Mouse (Mus musculus) embryonic fibroblast, embryonic 13.5 days (primary cell): ENCODE measurements around the gene Smim14. TPM values are rescaled to one million over a fixed set of nuclear protein-coding genes. Genes with fewer than 3 reads are reported as not detected.

Source experiments
- H3K27ac ChIP-seq: 2 replicates; pipeline ENCODE4 v1.5.1; 2012; ENCODE audit warnings: low read length, control low read depth, inconsistent platforms; ENCODE audit not compliant: insufficient read depth
- H3K4me1 ChIP-seq: 2 replicates; pipeline ENCODE4 v1.6.1; 2011; ENCODE audit warnings: low read length; ENCODE audit not compliant: control insufficient read depth, insufficient read depth
- H3K4me3 ChIP-seq: 2 replicates; pipeline ENCODE4 v1.5.1; 2011; ENCODE audit warnings: mild to moderate bottlenecking, control low read depth, low read length; ENCODE audit not compliant: insufficient read depth
- CTCF ChIP-seq: IDR thresholded peaks from 2 replicates; pipeline ENCODE4 v1.5.1; 2011; ENCODE audit warnings: mild to moderate bottlenecking, control low read depth, low read length, moderate library complexity, borderline replicate concordance; ENCODE audit not compliant: insufficient read depth
- POLR2A ChIP-seq: IDR thresholded peaks from 2 replicates; pipeline ENCODE4 v1.6.1; 2011; ENCODE audit warnings: low read depth, mild to moderate bottlenecking, control low read depth, low read length, moderate library complexity
- polyA plus RNA-seq: library from polyadenylated mRNA; stranded (reverse); fragments of >200 nt; gene quantifications from 2 replicates; pipeline ENCODE4 v1.2.4, GENCODE M21; 2011; ENCODE audit warnings: low read depth; ENCODE audit not compliant: missing spikeins, insufficient read length

Smim14 gene
- polyA plus RNA-seq, 1 experiment: 110 TPM

GRCm38 (mm10) chr5:65444981-65445380 is 92.0 kb downstream of the Smim14 start:
- TF ChIP-seq CTCF (no peak), POLR2A (no peak)
- Histone ChIP-seq H3K4me1 (peaks cover 14% of the 10 kb centered on the region), H3K4me3 (no peak overlapping the region), H3K27ac (peak overlapping the region; percentile 20; the same call in 1 of the 2 replicates)

- TF ChIP-seq CTCF: no peak
- no peak for TF ChIP-seq POLR2A
Measured at GRCm38 (mm10) chr5:65438041-65438440, 98.9 kb downstream of the Smim14 start.

GRCm38 (mm10) chr5:65435806-65436561 is 101.0 kb downstream of the Smim14 start, which contains the start of gene Ugdh:
Ugdh (minus strand) TSS chr5:65435949.
- TF ChIP-seq CTCF: no peak; the same call in 1 of the 2 replicates
- peak; percentile 94 for TF ChIP-seq POLR2A
- H3K4me3 ChIP-seq: peak within 1 kb of the TSS; percentile 86
- H3K27ac ChIP-seq: peak within 1 kb of the TSS; percentile 96

More at GRCm38 (mm10) chr5:65438041-65438440, 98.9 kb downstream of the Smim14 start:
- H3K27ac ChIP-seq: no peak overlapping the region; the same call in 1 of the 2 replicates
- H3K4me1 ChIP-seq: peaks cover 14% of the 10 kb centered on the region
- H3K4me3 ChIP-seq: no peak overlapping the region

GRCm38 (mm10) chr5:65435363-65435805 is 101.6 kb downstream of the Smim14 start:
- peaks cover 14% of the 10 kb centered on the region for H3K4me1 ChIP-seq

More at GRCm38 (mm10) chr5:65435806-65436561, 101.0 kb downstream of the Smim14 start, which contains the start of gene Ugdh:
- peaks cover 14% of the 10 kb centered on the region for H3K4me1 ChIP-seq

GRCm38 (mm10) chr5:65434471-65435362 is 102.3 kb downstream of the Smim14 start:
- TF ChIP-seq POLR2A (no peak), CTCF (no peak)
- Histone ChIP-seq H3K4me3 (peak overlapping the region; percentile 86), H3K4me1 (peaks cover 14% of the 10 kb centered on the region), H3K27ac (peak overlapping the region; percentile 69; the same call in 1 of the 2 replicates)

More at GRCm38 (mm10) chr5:65435363-65435805, 101.6 kb downstream of the Smim14 start:
- TF ChIP-seq CTCF (no peak), POLR2A (peak; percentile 95)
- peak overlapping the region; percentile 69 for H3K27ac ChIP-seq
- H3K4me3 ChIP-seq: peak overlapping the region; percentile 86

- Histone ChIP-seq H3K27ac (no peak overlapping the region), H3K4me3 (no peak overlapping the region), H3K4me1 (no peaks in the 10 kb centered on the region; the same call in 1 of the 2 replicates)
- TF ChIP-seq POLR2A (no peak), CTCF (no peak)
Measured at GRCm38 (mm10) chr5:65429441-65429840, 107.5 kb downstream of the Smim14 start.

- H3K27ac ChIP-seq: no peak overlapping the region
- H3K4me3 ChIP-seq: no peak overlapping the region
- TF ChIP-seq POLR2A: no peak
- TF ChIP-seq CTCF: no peak
- no peaks in the 10 kb centered on the region; the same call in 1 of the 2 replicates for H3K4me1 ChIP-seq
Measured at GRCm38 (mm10) chr5:65428321-65428720, 108.7 kb downstream of the Smim14 start.

GRCm38 (mm10) chr5:65425251-65425650 is 111.7 kb downstream of the Smim14 start:
- no peak overlapping the region for H3K4me3 ChIP-seq
- TF ChIP-seq POLR2A: no peak
- no peak for TF ChIP-seq CTCF
- no peaks in the 10 kb centered on the region; the same call in 1 of the 2 replicates for H3K4me1 ChIP-seq
- H3K27ac ChIP-seq: no peak overlapping the region

- no peak overlapping the region for H3K4me3 ChIP-seq
- no peaks in the 10 kb centered on the region; the same call in 1 of the 2 replicates for H3K4me1 ChIP-seq
- TF ChIP-seq POLR2A (no peak), CTCF (no peak)
- H3K27ac ChIP-seq: no peak overlapping the region
Measured at GRCm38 (mm10) chr5:65424215-65424614, 112.8 kb downstream of the Smim14 start.
